Mouse (Mus musculus) neural tube, embryonic 15.5 days (tissue): ENCODE data around the gene Znfx1. TPM values are rescaled to one million over a fixed set of nuclear protein-coding genes. Genes with fewer than 3 reads are reported as not detected.
"Not testable (repeated sequence)": the region's sequence is repeated elsewhere in the genome, so short reads cannot be mapped to it uniquely, and the experiment has no call there.

Experiments used
- ATAC-seq: fragments of 200-750 bp; cut with Nextera tagmentation; 2 replicates; pipeline ENCODE4 v1.8.0; 2017; ENCODE audit warnings: mild to moderate bottlenecking, moderate TSS enrichment, moderate library complexity; ENCODE audit not compliant: low FRiP score
- H3K27ac ChIP-seq: fragments of 300-500 bp; sonication (generic); replicated peaks from 2 replicates; pipeline ENCODE4 v1.5.1; 2015; ENCODE audit warnings: mild to moderate bottlenecking, inconsistent platforms
- H3K27me3 ChIP-seq: fragments of 300-500 bp; sonication (generic); replicated peaks from 2 replicates; pipeline ENCODE4 v1.6.1; 2015; ENCODE audit warnings: inconsistent platforms
- H3K36me3 ChIP-seq: fragments of 300-500 bp; sonication (generic); 2 replicates; pipeline ENCODE4 v1.6.1; 2015; ENCODE audit warnings: inconsistent platforms
- H3K4me1 ChIP-seq: fragments of 300-500 bp; sonication (generic); 2 replicates; pipeline ENCODE4 v1.6.1; 2015; ENCODE audit warnings: inconsistent platforms
- H3K4me2 ChIP-seq: fragments of 300-500 bp; sonication (generic); 2 replicates; pipeline ENCODE4 v1.6.1; 2015; ENCODE audit warnings: inconsistent platforms, mild to moderate bottlenecking, moderate library complexity
- H3K4me3 ChIP-seq: fragments of 300-500 bp; sonication (generic); replicated peaks from 2 replicates; pipeline ENCODE4 v1.5.1; 2015; ENCODE audit warnings: mild to moderate bottlenecking, inconsistent platforms
- H3K9ac ChIP-seq: fragments of 300-500 bp; sonication (generic); replicated peaks from 2 replicates; pipeline ENCODE4 v1.6.1; 2015; ENCODE audit warnings: mild to moderate bottlenecking, inconsistent platforms
- H3K9me3 ChIP-seq: fragments of 300-500 bp; sonication (generic); replicated peaks from 2 replicates; pipeline ENCODE4 v1.6.1; 2016; ENCODE audit warnings: inconsistent platforms
- whole genome bisulfite sequencing: fragments of 180-500 bp; shearing (Covaris S2); methylation state at CpG from one replicate; pipeline ENCODE4 v1.1.7; 2015; ENCODE audit warnings: mixed read lengths; 5-methylcytosine and 5-hydroxymethylcytosine counted together
- polyA plus RNA-seq: library from polyadenylated mRNA; unstranded; fragments of >200 nt; fragmentation: Nextera tagmentation; extraction: Ambion mirVana; gene quantifications from 2 replicates; pipeline ENCODE4 v1.2.1, GENCODE M21; 2015

Gene Znfx1
- polyA plus RNA-seq, 1 experiment from 2014 or later: 8.8 TPM

- WGBS: 98% methylated on average over 7 of the region's 7 CpGs
- H3K36me3 ChIP-seq: peaks cover 99% of the 10 kb centered on the region
- ATAC-seq: no peak
- no peaks in the 10 kb centered on the region for H3K4me1 ChIP-seq
- no peaks in the 10 kb centered on the region for H3K27me3 ChIP-seq
- no peak overlapping the region for H3K4me3 ChIP-seq
- no peaks in the 10 kb centered on the region for H3K9me3 ChIP-seq
- no peak overlapping the region for H3K9ac ChIP-seq
- H3K27ac ChIP-seq: no peak overlapping the region
- no peak overlapping the region for H3K4me2 ChIP-seq
Measured at GRCm38 (mm10) chr2:167038716-167039115, 24.1 kb downstream of the Znfx1 start.

- ATAC-seq: no peak
- no peak overlapping the region for H3K4me2 ChIP-seq
- no peak overlapping the region for H3K27ac ChIP-seq
- WGBS: 90% methylated on average over 6 of the region's 6 CpGs
- no peaks in the 10 kb centered on the region for H3K9me3 ChIP-seq
- H3K4me3 ChIP-seq: no peak overlapping the region
- no peak overlapping the region for H3K9ac ChIP-seq
- no peaks in the 10 kb centered on the region for H3K27me3 ChIP-seq
- H3K4me1 ChIP-seq: no peaks in the 10 kb centered on the region
- peaks cover 99% of the 10 kb centered on the region for H3K36me3 ChIP-seq
Measured at GRCm38 (mm10) chr2:167038297-167038696, 24.5 kb downstream of the Znfx1 start.

- H3K9ac ChIP-seq: no peak overlapping the region
- H3K4me1 ChIP-seq: no peaks in the 10 kb centered on the region
- H3K27me3 ChIP-seq: no peaks in the 10 kb centered on the region
- ATAC-seq: no peak
- H3K9me3 ChIP-seq: no peaks in the 10 kb centered on the region
- 97% methylated on average over 12 of the region's 12 CpGs for WGBS
- H3K36me3 ChIP-seq: peaks cover 96% of the 10 kb centered on the region
- H3K4me3 ChIP-seq: no peak overlapping the region
- no peak overlapping the region for H3K27ac ChIP-seq
- no peak overlapping the region for H3K4me2 ChIP-seq
Measured at GRCm38 (mm10) chr2:167037710-167038109, 25.1 kb downstream of the Znfx1 start.

- 95% methylated on average over 4 of the region's 4 CpGs for WGBS
Measured at GRCm38 (mm10) chr2:167030507-167030906, 32.3 kb downstream of the Znfx1 start.

GRCm38 (mm10) chr2:167028553-167028952 is 34.3 kb downstream of the Znfx1 start:
- WGBS: 94% methylated on average over 7 of the region's 7 CpGs
- no peaks in the 10 kb centered on the region for H3K9me3 ChIP-seq
- no peaks in the 10 kb centered on the region for H3K27me3 ChIP-seq
- no peak for ATAC-seq
- H3K4me3 ChIP-seq: no peak overlapping the region
- no peaks in the 10 kb centered on the region for H3K4me1 ChIP-seq
- H3K27ac ChIP-seq: no peak overlapping the region
- no peak overlapping the region for H3K9ac ChIP-seq
- no peak overlapping the region for H3K4me2 ChIP-seq
- peaks cover 86% of the 10 kb centered on the region for H3K36me3 ChIP-seq

More at GRCm38 (mm10) chr2:167030507-167030906, 32.3 kb downstream of the Znfx1 start:
- Histone ChIP-seq H3K36me3 (peaks cover 89% of the 10 kb centered on the region), H3K9ac (no peak overlapping the region), H3K4me1 (no peaks in the 10 kb centered on the region), H3K27me3 (no peaks in the 10 kb centered on the region), H3K4me2 (no peak overlapping the region), H3K9me3 (no peaks in the 10 kb centered on the region), H3K4me3 (no peak overlapping the region), H3K27ac (no peak overlapping the region)
- no peak for ATAC-seq

- Histone ChIP-seq H3K4me3 (no peak overlapping the region), H3K27me3 (no peaks in the 10 kb centered on the region), H3K27ac (no peak overlapping the region), H3K9ac (no peak overlapping the region), H3K4me2 (no peak overlapping the region), H3K4me1 (peaks cover 25% of the 10 kb centered on the region), H3K9me3 (no peaks in the 10 kb centered on the region), H3K36me3 (peaks cover 60% of the 10 kb centered on the region)
- 94% methylated on average over 10 of the region's 10 CpGs for WGBS
- no peak for ATAC-seq
Measured at GRCm38 (mm10) chr2:167019396-167019795, 43.4 kb downstream of the Znfx1 start.

- peak; percentile 77 for ATAC-seq
- Histone ChIP-seq H3K27me3 (no peaks in the 10 kb centered on the region), H3K4me3 (peak overlapping the region; percentile 95), H3K4me2 (peak overlapping the region; percentile 97), H3K4me1 (peaks cover 25% of the 10 kb centered on the region), H3K9ac (peak overlapping the region; percentile 77), H3K27ac (peak overlapping the region; percentile 81), H3K9me3 (no peaks in the 10 kb centered on the region), H3K36me3 (peaks cover 27% of the 10 kb centered on the region)
- WGBS: 0% methylated on average over 21 of the region's 21 CpGs
Measured at GRCm38 (mm10) chr2:167015382-167015718, 47.5 kb downstream of the Znfx1 start.

- Histone ChIP-seq H3K27me3 (no peaks in the 10 kb centered on the region), H3K9ac (peak within 1 kb of the TSS; percentile 77), H3K27ac (peak within 1 kb of the TSS; percentile 81), H3K9me3 (no peaks in the 10 kb centered on the region), H3K4me2 (peak within 1 kb of the TSS; percentile 97), H3K36me3 (peaks cover 22% of the 10 kb centered on the region), H3K4me3 (peak within 1 kb of the TSS; percentile 95), H3K4me1 (peaks cover 25% of the 10 kb centered on the region)
- peak; percentile 92 for ATAC-seq
- WGBS: 1% methylated on average over 37 of the region's 37 CpGs
Measured at GRCm38 (mm10) chr2:167014702-167015381, 48.0 kb downstream of the Znfx1 start, which contains the start of gene Ddx27. Ddx27 (plus strand) TSS chr2:167015193.

- no peak overlapping the region for H3K27ac ChIP-seq
- H3K4me1 ChIP-seq: peaks cover 6% of the 10 kb centered on the region
- H3K9ac ChIP-seq: no peak overlapping the region
- 95% methylated on average over 3 of the region's 3 CpGs for WGBS
- H3K4me3 ChIP-seq: no peak overlapping the region
- no peaks in the 10 kb centered on the region for H3K27me3 ChIP-seq
- ATAC-seq: no peak
- H3K4me2 ChIP-seq: no peak overlapping the region
- no peaks in the 10 kb centered on the region for H3K36me3 ChIP-seq
- no peaks in the 10 kb centered on the region for H3K9me3 ChIP-seq
Measured at GRCm38 (mm10) chr2:167010546-167010945, 52.3 kb downstream of the Znfx1 start.

- no peaks in the 10 kb centered on the region for H3K27me3 ChIP-seq
- no peak for ATAC-seq
- H3K36me3 ChIP-seq: no peaks in the 10 kb centered on the region
- no peak overlapping the region for H3K27ac ChIP-seq
- no peak overlapping the region for H3K4me2 ChIP-seq
- H3K4me3 ChIP-seq: no peak overlapping the region
- no peak overlapping the region for H3K9ac ChIP-seq
- H3K4me1 ChIP-seq: peaks cover under 1% of the 10 kb centered on the region
- WGBS: 87% methylated on average over 4 of the region's 4 CpGs
- H3K9me3 ChIP-seq: no peaks in the 10 kb centered on the region
Measured at GRCm38 (mm10) chr2:167009483-167009882, 53.3 kb downstream of the Znfx1 start.

- 78% methylated on average over 4 of the region's 4 CpGs for WGBS
- not testable (repeated sequence) for H3K27me3 ChIP-seq, H3K36me3 ChIP-seq, H3K4me2 ChIP-seq, H3K4me1 ChIP-seq, H3K9ac ChIP-seq, H3K27ac ChIP-seq, H3K9me3 ChIP-seq, H3K4me3 ChIP-seq, ATAC-seq
Measured at GRCm38 (mm10) chr2:167007565-167007964, 55.2 kb downstream of the Znfx1 start.

- Histone ChIP-seq H3K4me2 (no peak overlapping the region), H3K27ac (no peak overlapping the region), H3K4me1 (no peaks in the 10 kb centered on the region), H3K27me3 (no peaks in the 10 kb centered on the region), H3K36me3 (no peaks in the 10 kb centered on the region), H3K9me3 (no peaks in the 10 kb centered on the region), H3K4me3 (no peak overlapping the region), H3K9ac (no peak overlapping the region)
- WGBS: 79% methylated on average over 13 of the region's 13 CpGs
- ATAC-seq: no peak
Measured at GRCm38 (mm10) chr2:167007001-167007491, 55.8 kb downstream of the Znfx1 start.
